Mouse (Mus musculus) layer of hippocampus, postnatal 10 days (tissue): ENCODE data around the gene Vstm2l. TPM values are rescaled to one million over a fixed set of nuclear protein-coding genes. Genes with fewer than 3 reads are reported as not detected.

Experiments used
- DNase-seq, 2 experiments: peaks; one replicate each; pipeline ENCODE4 v3.0.0; 2021; ENCODE audit warnings: low spot score in 2 of 2
- total RNA-seq, 2 experiments: library from RNA; stranded (reverse); gene quantifications; 2 replicates each; pipeline ENCODE4 v1.2.3; 2021

The Vstm2l gene
- total RNA-seq, 2 experiments from 2014 or later: 186 to 200 TPM

GRCm38 (mm10) chr2:157927815-157928214 is 13.4 kb downstream of the Vstm2l start:
- DNase-seq: no peak

GRCm38 (mm10) chr2:157932655-157933054 is 18.2 kb downstream of the Vstm2l start:
- no peak for DNase-seq

GRCm38 (mm10) chr2:157935444-157936171 is 21.2 kb downstream of the Vstm2l start:
- DNase-seq: no peak

- no peak for DNase-seq
These were observed 22.2 kb downstream of the Vstm2l start for GRCm38 (mm10) chr2:157936676-157937075.

- no peak for DNase-seq
These were observed 26.2 kb downstream of the Vstm2l start for GRCm38 (mm10) chr2:157940586-157941185.

- peak; percentile 85 to 88 for DNase-seq
These were observed 29.2 kb downstream of the Vstm2l start for GRCm38 (mm10) chr2:157943514-157944155.

- DNase-seq: no peak
These were observed 29.9 kb downstream of the Vstm2l start for GRCm38 (mm10) chr2:157944156-157944893.

GRCm38 (mm10) chr2:157953978-157954377 is 39.5 kb downstream of the Vstm2l start:
- no peak for DNase-seq

- DNase-seq: no peak
These were observed 43.3 kb downstream of the Vstm2l start for GRCm38 (mm10) chr2:157957707-157958108.

- no peak for DNase-seq
These were observed 53.4 kb downstream of the Vstm2l start for GRCm38 (mm10) chr2:157967856-157968255.

- no peak for DNase-seq
These were observed 55.7 kb downstream of the Vstm2l start for GRCm38 (mm10) chr2:157970124-157970523.

- DNase-seq: peak in 1 of 2 experiments; percentile 39
These were observed 56.2 kb downstream of the Vstm2l start for GRCm38 (mm10) chr2:157970669-157971068.

GRCm38 (mm10) chr2:157974604-157975501 is 60.4 kb downstream of the Vstm2l start:
- DNase-seq: no peak

- DNase-seq: no peak
These were observed 61.1 kb downstream of the Vstm2l start for GRCm38 (mm10) chr2:157975595-157975994.

GRCm38 (mm10) chr2:157979241-157979640 is 64.8 kb downstream of the Vstm2l start:
- DNase-seq: no peak

GRCm38 (mm10) chr2:157982727-157983126 is 68.3 kb downstream of the Vstm2l start:
- no peak for DNase-seq

GRCm38 (mm10) chr2:157983276-157983675 is 68.8 kb downstream of the Vstm2l start:
- no peak for DNase-seq

GRCm38 (mm10) chr2:157985611-157986010 is 71.2 kb downstream of the Vstm2l start:
- DNase-seq: peak in 1 of 2 experiments; percentile 37

- DNase-seq: no peak
These were observed 71.8 kb downstream of the Vstm2l start for GRCm38 (mm10) chr2:157986235-157986634.

GRCm38 (mm10) chr2:157988416-157989190 is 74.2 kb downstream of the Vstm2l start:
- DNase-seq: no peak
